Mouse (Mus musculus) left cerebral cortex, postnatal 14 days (tissue): ENCODE results near the gene Peak1. TPM values are rescaled to one million over a fixed set of nuclear protein-coding genes. Genes with fewer than 3 reads are reported as not detected.
"Not testable (repeated sequence)": the region's sequence is repeated elsewhere in the genome, so short reads cannot be mapped to it uniquely, and the experiment has no call there.

Experiments
- DNase-seq, 2 experiments: peaks; one replicate each; pipeline ENCODE4 v3.0.0; 2021 to 2022; ENCODE audit warnings: low spot score in 2 of 2, mixed read lengths in 1 of 2
- intact Hi-C: fragments of 180-260 bp; cut with DNase I; formaldehyde crosslinking; loops from one replicate; pipeline ENCODE4 v1.15.1; 2025
- total RNA-seq, 2 experiments: library from RNA; stranded (reverse); gene quantifications; 2 replicates each; pipeline ENCODE4 v1.2.3; 2021

Gene Peak1
- total RNA-seq, 2 experiments from 2014 or later, result 24.0 to 24.8 TPM

DNA sequence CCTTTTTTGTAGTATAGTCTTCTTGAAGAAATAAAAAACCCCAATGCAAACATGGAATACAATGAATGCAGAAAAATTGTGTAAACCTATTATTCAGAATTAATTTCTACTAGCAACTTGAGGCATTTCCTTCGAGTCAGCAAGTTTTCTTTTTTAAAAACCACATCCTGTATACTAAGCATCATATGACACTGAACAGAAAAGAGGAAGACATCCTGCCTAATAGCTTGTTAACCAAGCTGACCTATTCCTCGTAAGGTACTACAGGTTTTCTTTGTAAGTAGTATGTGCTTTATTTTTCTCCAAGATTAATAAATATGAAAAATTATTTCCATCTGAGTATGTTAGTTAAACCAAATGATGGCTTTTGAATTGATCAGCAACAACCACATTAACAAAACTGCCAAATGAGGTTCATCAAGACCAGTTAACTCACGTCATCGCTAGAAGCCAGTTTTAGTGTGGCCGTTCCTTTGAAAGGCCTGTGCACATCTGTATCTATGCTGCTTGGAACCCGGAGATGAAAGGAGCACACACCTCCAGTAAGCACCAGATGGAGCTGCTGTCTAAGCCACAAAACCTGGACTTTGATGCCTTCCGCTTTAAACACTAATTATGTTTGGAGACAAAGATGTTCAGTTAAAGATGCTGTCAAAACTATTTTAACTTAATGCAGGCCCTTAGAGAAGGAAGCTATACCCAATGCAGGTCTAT, 153.4 kb downstream of the Peak1 start:
- peak; percentile 63 to 70 for DNase-seq
- intact Hi-C loops, result loop anchor here (5.0 kb wide), 3 partner anchors 153 to 368 kb away; partner anchors contain the start of genes Hmg20a and Peak1

DNA sequence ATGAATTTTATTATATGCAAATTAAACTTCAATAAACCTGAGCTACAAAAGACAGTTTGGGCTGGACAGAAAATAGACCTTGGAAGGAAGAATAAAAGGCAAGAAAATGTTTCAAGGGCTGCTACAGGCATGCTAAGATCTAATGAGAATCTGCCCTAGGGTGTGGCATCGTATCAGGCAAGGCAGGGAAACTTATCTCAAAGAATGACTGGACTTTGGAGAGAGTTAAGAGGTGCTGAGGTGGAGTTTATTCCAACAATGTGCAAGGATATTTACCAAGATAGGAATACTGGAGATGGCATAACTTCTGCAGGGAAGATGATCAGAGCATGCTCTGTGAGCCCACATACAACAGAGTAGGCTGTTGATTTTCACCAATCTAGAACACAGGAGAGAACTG, 154.8 kb downstream of the Peak1 start:
- intact Hi-C loops, result loop anchor here (2.0 to 5.0 kb wide), 3 partner anchors 244 to 369 kb away; no protein-coding TSS in a partner anchor
- DNase-seq, result no peak

DNA sequence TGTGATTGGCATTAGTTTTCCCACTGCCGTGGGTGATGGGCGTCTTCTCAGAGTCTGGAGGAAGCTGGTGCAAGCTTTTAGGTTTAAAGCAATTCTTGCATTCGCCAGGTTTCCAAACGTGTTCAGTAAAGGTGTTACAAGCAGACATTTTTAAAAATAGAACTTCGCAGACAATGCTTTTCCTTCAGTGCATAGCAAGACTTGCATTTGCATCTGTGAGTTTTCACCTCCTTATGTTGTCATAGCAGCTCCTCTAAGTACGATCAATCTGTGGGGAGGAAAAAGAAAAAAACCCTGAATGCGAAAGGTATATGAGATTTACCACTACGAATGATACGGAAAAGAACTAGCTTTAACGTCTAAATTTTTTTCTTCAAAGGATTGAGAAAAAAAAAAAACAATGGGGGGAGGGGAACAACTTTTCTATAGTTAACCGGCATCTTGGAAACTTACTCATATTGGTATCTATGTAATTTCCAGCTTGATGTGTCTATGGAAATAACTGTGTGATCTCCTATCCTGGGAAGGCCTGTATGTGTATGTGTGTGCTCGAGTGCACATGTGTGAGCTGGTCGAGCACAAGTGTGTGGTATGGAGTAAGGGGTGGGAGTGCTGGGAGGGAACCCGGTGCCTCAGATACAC, 157.3 kb downstream of the Peak1 start:
- intact Hi-C loops, result loop anchor here (5.0 kb wide), 2 partner anchors 292 to 372 kb away; no protein-coding TSS in a partner anchor
- DNase-seq, result peak in 1 of 2 experiments; percentile 20

DNA sequence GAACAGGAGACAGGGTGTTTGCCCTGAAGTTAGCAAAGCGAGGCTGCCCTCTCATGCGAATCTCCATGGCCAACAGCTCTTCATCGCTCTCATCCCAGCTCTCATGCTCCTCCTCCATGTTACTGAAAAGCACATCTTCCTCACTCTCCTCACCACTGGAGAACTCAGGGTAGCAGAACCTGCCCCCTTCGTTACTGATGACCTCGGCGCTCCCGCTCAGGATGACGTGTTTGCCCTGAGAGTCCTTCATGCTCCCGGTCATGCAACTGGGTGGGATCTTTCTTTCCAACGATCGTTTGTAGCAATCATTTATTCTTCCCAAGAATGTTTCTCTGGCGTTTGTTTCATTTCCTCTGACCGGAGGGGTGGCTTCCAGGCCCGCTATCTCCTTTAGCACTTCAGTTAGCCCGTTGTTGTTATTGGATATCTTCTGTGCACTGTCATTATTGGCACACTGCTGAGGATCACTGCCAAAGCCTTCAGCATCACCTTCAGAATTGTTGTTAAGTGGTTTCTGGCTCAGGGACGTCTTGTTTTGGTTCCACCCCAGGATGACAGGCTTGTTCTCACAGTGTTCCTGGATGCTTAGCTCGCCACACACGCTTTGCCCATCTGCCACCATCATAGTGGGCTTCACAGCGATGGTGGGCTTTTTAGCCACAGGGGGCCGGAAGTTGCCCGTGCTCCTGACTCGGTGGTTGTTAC, 157.9 kb downstream of the Peak1 start:
- intact Hi-C loops, result loop anchor here (5.0 kb wide), 3 partner anchors 43 to 372 kb away; no protein-coding TSS in a partner anchor
- no peak for DNase-seq

DNA sequence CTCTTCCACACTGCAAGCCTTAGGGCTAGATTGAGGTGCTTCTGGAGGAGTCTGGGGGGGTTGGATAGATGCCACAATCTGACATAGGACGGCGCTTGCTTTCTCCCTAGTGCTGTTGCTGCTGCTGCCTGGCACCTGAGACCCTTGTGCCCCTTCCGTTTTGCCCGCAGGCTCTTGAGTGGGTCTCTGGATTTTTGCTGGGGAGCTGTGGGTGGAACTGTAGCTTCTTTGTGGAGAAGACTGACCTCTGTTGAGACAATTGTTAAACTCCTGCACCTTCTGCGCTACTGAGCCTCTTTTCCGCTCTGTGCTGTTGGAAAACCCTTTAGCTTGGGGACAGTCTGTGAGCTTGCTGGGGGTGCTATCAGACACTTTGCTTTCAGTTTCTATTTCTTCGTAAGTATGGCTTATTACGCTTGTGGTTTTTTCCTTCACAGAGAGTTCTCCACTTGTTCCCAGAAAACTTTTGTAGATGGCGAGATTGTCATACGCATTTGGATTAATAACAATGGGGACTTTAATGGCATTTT, 159.5 kb downstream of the Peak1 start:
- intact Hi-C loops, result loop anchor here (5.0 kb wide), 1 partner anchor 41 kb away; no protein-coding TSS in a partner anchor
- no peak for DNase-seq

DNA sequence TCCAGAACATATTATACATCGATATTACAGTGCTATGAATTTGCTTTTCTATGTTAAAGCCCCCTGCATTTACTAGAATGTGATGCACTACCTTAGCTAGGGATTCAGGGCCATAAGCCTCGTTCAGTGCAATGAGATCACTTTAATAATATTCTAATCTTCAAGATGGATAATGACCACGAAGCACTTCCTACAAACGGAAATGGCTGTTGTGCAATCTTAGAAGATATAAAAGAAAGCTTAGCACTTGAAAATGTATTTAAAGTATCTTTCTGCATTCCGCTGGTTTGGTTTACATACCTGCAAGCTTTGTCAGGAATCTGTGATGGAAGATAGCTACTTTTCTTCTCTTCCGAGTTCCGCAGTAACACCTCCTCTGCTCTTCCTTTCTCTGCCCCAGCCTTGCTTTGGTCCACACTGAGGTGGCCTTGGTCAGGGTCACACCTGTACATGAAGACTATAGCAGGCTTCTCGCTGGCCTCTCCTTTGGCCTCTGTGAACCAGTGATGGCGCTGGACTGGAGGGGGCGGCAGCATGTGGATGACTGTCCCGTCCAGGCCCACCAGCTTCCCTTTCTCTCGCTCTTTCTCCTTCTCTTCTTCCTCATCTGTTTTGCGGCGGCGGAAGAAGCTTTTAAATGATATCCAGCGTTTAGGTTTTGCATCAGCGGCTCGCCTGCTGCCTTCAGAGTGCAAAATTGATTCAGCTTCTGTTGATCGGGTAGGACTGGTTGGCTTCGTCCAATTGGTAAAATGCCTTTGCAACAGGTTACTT, 160.5 kb downstream of the Peak1 start:
- intact Hi-C loops, result loop anchor here (5.0 kb wide), 1 partner anchor 40 kb away; no protein-coding TSS in a partner anchor
- DNase-seq, result no peak

DNA sequence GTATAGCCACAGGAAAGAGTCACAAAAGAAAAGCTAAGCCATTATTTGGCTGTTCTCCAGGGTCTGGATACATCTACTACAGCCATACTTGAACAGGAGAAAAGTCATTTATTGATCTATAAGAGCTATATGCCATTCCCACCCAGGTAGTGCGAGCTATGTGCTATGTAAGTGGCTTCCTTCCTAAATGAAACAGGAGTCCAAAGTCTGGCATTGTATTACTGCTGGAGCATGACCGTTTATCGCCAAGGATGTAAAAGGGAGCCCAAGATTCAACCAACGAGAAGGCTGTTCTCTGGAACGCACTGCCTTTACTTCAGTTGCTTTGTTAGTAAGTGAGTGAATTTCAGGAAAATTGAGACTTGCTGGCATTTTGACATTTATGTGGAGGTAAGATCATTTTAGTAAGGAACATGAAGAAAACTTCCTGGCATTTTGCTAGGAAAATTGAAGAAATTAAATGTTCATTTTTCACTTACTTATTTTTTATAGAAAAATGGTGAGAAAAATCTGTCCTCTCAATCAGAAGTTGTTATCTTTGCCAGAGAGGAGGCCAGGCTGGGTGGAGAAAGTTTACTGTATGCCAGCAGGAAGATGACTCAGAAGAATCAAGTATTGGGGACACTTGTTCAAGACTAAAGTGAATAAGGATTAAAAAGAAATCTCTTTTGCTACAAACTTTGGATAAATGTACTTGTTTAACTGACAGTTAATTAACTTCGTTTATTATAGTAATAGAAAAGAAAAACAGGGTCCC, 162.0 kb downstream of the Peak1 start:
- intact Hi-C loops, result loop anchor here (5.0 kb wide), 1 partner anchor 39 kb away; no protein-coding TSS in a partner anchor
- no peak for DNase-seq

DNA sequence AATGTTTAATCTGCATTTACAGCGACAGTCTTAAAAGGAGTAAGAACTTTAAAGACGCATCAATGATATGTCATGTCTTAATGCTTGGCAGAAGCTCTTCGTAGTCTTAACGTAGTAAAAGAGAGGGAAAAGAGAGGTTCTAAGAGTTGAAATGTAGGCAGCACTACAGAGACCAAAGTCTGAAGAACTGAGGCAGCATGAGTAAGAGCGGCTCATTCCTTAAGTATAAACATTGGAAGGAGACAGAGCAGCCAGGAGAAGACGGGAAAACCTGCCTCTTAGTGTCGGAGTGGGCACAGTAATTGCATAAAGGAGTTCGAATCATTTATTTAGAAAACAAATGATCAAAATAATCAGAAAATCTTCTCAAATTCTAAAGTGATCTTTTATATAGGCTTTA, 173.5 kb downstream of the Peak1 start:
- intact Hi-C loops, result no loop called here
- DNase-seq, result no peak

DNA sequence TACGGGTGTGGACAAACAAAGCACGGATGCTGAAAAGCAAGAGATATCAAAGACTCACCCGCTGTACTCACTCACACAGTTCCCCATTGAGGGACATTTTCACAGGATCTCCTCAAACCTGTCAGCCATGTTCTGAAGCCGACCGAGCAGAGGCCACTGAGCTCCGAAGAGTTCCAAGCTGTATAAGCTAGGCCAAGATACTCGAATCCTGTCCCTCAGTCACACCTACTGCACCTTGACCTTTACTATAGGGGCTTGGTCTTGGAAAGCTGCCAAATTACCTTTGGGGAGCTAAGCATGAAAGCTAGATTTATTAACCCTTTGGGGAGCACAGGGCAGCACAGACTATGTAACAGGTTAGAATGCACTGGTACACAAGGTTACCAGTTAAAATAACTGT, 174.0 kb downstream of the Peak1 start:
- DNase-seq, result no peak
- intact Hi-C loops, result no loop called here

DNA sequence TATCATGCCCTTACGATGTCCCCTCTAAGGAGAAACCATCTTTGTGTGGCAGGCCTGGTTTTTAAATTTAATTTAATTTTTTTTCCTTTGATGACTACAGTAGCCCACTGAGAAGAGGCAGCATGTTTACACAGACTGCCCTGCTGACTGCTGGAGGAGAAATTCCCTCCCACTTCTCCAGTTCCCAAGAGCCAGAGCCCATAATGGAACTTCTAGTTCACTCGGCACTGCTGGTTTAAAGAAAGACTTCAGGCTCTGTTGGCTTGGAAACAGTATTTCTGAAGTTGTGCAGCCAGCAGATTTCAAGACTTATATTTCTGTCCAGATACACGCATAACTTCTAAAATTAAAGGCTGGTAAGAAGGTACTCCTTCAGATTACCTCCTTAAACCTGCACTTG, 175.2 kb downstream of the Peak1 start:
- peak; percentile 39 to 70 for DNase-seq
- intact Hi-C loops, result no loop called here

DNA sequence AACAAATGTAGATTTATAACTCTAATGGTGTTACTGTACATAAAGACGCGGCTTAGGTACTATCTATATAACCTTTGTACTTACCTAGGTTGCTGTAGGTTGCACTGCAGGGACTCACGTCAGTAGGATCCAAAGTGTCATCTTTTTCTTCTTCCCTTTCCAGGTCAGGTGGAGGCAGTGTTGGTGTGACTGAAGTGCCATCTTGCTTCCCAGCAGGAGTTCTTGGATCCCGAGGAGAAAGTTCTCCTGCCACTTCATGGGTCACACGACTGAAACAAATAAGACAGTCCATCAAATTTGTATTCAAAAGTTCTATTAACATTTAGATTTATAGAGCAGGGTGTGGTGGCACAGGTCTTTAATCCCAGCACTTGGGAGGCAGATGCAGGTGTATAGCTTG, 176.8 kb downstream of the Peak1 start:
- intact Hi-C loops, result no loop called here
- DNase-seq, result no peak

DNA sequence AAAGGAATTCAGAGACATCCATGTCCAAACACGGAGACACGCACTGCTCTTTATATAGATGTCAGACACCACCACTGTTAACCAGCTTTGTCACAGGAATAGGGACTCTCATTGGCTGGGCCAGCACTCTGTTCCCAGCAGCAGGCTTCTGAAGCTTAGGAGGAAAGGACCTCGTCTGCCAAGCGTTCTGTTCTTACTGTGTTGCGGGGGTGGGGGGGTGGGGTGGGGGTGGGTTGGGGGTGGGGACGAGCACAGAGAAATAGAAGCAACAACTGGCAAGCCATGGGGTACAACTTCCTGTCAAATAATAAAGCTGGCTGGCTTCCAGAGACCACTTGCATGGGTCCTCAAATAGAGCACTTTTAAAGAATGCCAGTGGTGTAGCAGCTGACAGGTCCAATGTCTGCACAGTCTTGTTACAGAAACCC, 182.0 kb downstream of the Peak1 start:
- peak; percentile 25 to 52 for DNase-seq
- intact Hi-C loops, result no loop called here

DNA sequence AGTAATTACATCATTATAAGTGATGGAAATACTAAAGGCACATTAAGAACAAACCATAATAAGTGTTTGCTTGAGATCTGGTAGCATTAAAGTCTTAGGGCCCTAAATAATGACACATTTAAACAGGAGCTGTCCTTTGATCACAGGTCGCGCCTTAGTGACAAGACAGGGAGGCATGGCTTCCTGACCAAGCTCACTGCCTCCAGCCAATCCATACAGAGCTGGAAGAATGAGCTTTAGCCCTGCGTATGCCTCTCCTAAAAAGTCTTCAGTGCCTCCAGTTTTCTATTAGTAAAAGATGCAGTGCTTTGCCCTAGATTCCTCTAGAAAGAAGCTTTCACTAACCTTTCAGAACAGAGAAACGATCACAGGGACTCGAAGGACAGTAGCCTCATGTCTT, 182.6 kb downstream of the Peak1 start:
- intact Hi-C loops, result no loop called here
- no peak for DNase-seq

DNA sequence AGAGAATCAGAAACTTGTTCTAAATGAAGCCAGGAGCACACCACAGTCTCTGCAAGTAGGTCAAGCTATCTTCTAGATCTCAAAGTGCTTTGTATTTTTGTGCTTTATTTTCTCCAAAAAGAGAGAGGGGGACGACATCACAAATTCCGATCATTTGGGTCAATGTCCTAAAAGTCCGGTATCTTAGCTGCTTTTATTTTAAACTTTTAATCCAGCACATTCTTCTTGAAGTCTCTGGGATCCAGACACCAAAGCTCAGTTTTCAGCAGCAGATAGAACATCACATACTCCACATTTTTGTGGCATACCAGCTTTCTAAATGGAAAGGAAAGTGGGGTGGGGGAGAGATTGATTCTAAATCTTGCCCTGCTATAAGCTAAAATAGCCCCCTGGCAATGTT, 183.3 kb downstream of the Peak1 start:
- intact Hi-C loops, result no loop called here
- DNase-seq, result no peak

DNA sequence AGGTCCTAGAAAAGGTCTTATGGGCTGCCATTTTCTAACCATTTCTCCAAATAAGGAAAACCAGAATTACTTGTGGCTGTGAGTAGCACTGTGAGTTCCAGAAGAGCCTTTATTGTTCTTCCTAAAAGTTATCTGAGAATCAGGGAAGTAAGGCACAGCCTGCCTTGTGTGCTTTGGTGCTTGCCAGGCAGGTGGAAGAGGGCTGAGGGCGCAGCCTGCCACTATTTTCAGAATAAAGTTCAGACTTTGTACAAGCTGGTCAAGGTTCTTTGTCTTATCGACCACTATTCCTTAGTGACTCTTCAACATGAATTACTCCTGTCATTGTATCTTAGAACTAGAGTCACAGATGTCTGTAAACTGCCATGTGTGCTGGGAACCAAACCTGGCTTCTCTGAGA, 184.6 kb downstream of the Peak1 start:
- no peak for DNase-seq
- intact Hi-C loops, result no loop called here

DNA sequence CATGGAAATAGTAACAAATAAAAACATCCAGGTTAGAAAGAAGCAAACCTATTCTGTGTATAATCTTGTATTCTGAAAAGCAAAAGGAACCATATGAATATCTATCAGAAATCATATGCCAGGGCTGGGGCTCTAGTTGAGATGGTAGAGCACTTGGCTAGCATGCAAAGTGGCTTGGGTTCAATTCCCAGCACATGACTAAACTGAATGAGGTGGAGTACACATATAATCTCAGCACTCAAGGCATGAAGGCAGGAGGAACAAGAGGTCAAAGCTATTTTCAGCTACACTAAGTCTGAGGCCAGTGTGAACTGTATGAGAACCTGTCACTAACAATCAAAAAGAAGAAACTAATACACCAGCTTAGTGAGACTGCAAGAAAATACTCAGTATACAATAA, 187.0 kb downstream of the Peak1 start:
- intact Hi-C loops, result no loop called here
- no peak for DNase-seq

DNA sequence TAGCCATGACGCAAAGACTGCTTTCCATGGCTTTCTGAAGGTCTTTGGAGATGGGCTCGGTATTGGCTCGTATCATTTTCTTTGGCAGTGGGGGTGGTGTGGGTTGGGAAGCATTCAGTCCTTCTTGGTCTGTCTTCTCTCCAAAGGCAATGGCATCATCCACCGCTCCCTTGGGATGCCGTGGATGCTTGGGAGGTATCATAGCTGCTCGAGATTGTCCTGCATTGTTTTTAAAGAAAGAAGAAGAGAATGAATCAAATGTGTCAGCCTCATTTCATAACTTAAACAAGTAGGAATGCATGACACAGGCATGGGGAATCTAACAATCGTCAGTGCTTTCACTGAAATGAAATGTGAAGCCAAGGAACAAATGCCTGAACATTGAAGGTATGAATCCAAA, 190.2 kb downstream of the Peak1 start:
- intact Hi-C loops, result no loop called here
- DNase-seq, result no peak

DNA sequence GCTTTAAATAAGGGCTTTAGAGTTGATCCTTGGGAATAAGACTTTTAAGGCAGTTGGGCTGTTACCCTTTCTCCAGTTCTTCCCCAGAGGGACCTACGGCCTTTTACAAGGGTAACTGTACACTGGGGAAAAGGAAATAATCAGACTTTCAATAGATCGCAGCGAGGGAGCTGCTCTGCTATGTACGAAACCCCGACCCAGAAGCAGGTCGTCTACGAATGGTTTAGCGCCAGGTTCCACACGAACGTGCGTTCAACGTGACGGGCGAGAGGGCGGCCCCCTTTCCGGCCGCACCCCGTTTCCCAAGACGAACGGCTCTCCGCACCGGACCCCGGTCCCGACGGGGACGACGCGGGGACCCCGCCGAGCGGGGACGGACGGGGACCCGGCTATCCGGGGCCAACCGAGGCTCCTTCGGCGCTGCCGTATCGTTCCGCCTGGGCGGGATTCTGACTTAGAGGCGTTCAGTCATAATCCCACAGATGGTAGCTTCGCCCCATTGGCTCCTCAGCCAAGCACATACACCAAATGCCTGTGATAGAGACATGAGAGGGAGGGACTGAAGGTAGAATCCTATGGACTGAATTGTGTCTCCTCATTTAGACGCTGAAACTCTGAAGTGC, 194.3 kb downstream of the Peak1 start:
- intact Hi-C loops, result not testable (repeated sequence)
- peak; percentile 79 to 80 for DNase-seq
